Mouse (Mus musculus): ENCODE measurements around the gene Lpar6. TPM values are rescaled to one million over a fixed set of nuclear protein-coding genes. Genes with fewer than 3 reads are reported as not detected.

Gene Lpar6
- 16.0 and 18.0 TPM in 2 replicates for polyA plus RNA-seq (2014; fragmentation: Nextera tagmentation; extraction: Ambion mirVana)

DNA sequence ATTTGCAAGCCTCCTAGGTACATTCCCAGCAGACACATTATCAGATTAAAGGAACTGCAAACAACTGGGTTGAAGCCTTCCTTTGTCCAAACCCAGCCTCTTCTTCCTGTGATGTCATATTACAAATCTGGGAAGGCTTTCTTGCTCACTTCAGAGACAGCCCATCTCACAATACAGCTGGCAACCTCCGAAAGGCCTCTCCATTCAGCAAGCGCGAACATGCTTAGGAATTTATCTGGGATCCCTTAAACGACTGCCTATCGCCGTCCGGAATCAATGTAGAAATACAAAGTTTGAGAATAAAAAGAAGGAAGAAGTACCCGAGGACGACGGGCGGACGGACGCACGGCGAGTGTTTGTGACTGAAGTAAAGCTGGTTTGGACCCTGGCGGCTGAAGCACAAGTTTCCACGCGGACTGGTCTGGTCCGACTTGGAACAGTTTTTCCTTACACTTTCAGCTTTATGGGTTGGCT lies at the start of gene Lpar6:
Gene Lpar6, plus strand, starts transcription at position 48 of the 474 bp plus-strand sequence.
- DNase-seq (ENCODE audit: low spot score) (peak; percentile 69), ATAC-seq (ENCODE audit: insufficient read depth, low FRiP score, low TSS enrichment) (peak; percentile 70)
- peak within 1 kb of the TSS; percentile 37 for H3K4me2 ChIP-seq (ENCODE audit: low read depth)
- under 1% methylated on average over 19 of the region's 19 CpGs for WGBS
- H3K36me3 ChIP-seq (ENCODE audit: control insufficient read depth, insufficient read depth, low read length): no peaks in the 10 kb centered on the region
- peaks cover 5% of the 10 kb centered on the region; the same call in 1 of the 2 replicates for H3K4me1 ChIP-seq (ENCODE audit: control insufficient read depth, insufficient read depth, low read length)
- H3K27ac ChIP-seq (ENCODE audit: low read depth, low read length): peak within 1 kb of the TSS; percentile 95
- peak within 1 kb of the TSS; percentile 45 for H3K4me3 ChIP-seq (ENCODE audit: low read depth, low read length)
- H3K9ac ChIP-seq (ENCODE audit: low read length): peak within 1 kb of the TSS; percentile 70
- H3K27me3 ChIP-seq (ENCODE audit: control insufficient read depth, insufficient read depth, low read length): no peaks in the 10 kb centered on the region
- no peaks in the 10 kb centered on the region for H3K9me3 ChIP-seq (ENCODE audit: control insufficient read depth, low read length)

- ATAC-seq (ENCODE audit: insufficient read depth, low FRiP score, low TSS enrichment) (no peak), DNase-seq (ENCODE audit: low spot score) (no peak)
- WGBS: 44% methylated on average over 5 of the region's 5 CpGs
- H3K4me1 ChIP-seq (ENCODE audit: control insufficient read depth, insufficient read depth, low read length): no peaks in the 10 kb centered on the region
- H3K27ac ChIP-seq (ENCODE audit: low read depth, low read length): no peak overlapping the region
- no peak overlapping the region for H3K4me2 ChIP-seq (ENCODE audit: low read depth)
- no peak overlapping the region for H3K4me3 ChIP-seq (ENCODE audit: low read depth, low read length)
- H3K9me3 ChIP-seq (ENCODE audit: control insufficient read depth, low read length): no peaks in the 10 kb centered on the region
- H3K9ac ChIP-seq (ENCODE audit: low read length): no peak overlapping the region
- 0 out of 2 replicates have a peak, but pooled peaks cover 2% of the 10 kb centered on the region for H3K36me3 ChIP-seq (ENCODE audit: control insufficient read depth, insufficient read depth, low read length)
- no peaks in the 10 kb centered on the region for H3K27me3 ChIP-seq (ENCODE audit: control insufficient read depth, insufficient read depth, low read length)
These were observed 38.6 kb upstream of the Lpar6 start for GRCm38 (mm10) chr14:73199058-73199457.

GRCm38 (mm10) chr14:73201447-73201846 lies 36.2 kb upstream of the Lpar6 start:
- Histone ChIP-seq H3K4me2 (ENCODE audit: low read depth) (no peak overlapping the region), H3K27me3 (ENCODE audit: control insufficient read depth, insufficient read depth, low read length) (no peaks in the 10 kb centered on the region), H3K9me3 (ENCODE audit: control insufficient read depth, low read length) (no peaks in the 10 kb centered on the region), H3K9ac (ENCODE audit: low read length) (no peak overlapping the region), H3K4me3 (ENCODE audit: low read depth, low read length) (no peak overlapping the region), H3K36me3 (ENCODE audit: control insufficient read depth, insufficient read depth, low read length) (no peaks in the 10 kb centered on the region), H3K27ac (ENCODE audit: low read depth, low read length) (no peak overlapping the region), H3K4me1 (ENCODE audit: control insufficient read depth, insufficient read depth, low read length) (no peaks in the 10 kb centered on the region)
- ATAC-seq (ENCODE audit: insufficient read depth, low FRiP score, low TSS enrichment): no peak
- WGBS: 73% methylated on average over 3 of the region's 3 CpGs
- no peak for DNase-seq (ENCODE audit: low spot score)

- H3K36me3 ChIP-seq (ENCODE audit: control insufficient read depth, insufficient read depth, low read length): no peaks in the 10 kb centered on the region
- no peak overlapping the region for H3K9ac ChIP-seq (ENCODE audit: low read length)
- no peak overlapping the region for H3K4me3 ChIP-seq (ENCODE audit: low read depth, low read length)
- no peaks in the 10 kb centered on the region for H3K9me3 ChIP-seq (ENCODE audit: control insufficient read depth, low read length)
- no peak overlapping the region for H3K4me2 ChIP-seq (ENCODE audit: low read depth)
- H3K27me3 ChIP-seq (ENCODE audit: control insufficient read depth, insufficient read depth, low read length): no peaks in the 10 kb centered on the region
- no peaks in the 10 kb centered on the region for H3K4me1 ChIP-seq (ENCODE audit: control insufficient read depth, insufficient read depth, low read length)
- 81% methylated on average over 3 of the region's 3 CpGs for WGBS
- H3K27ac ChIP-seq (ENCODE audit: low read depth, low read length): no peak overlapping the region
- DNase-seq (ENCODE audit: low spot score): no peak
- ATAC-seq (ENCODE audit: insufficient read depth, low FRiP score, low TSS enrichment): no peak
These were observed 33.7 kb upstream of the Lpar6 start for GRCm38 (mm10) chr14:73204016-73204415.

- Histone ChIP-seq H3K4me1 (ENCODE audit: control insufficient read depth, insufficient read depth, low read length) (no peaks in the 10 kb centered on the region), H3K4me3 (ENCODE audit: low read depth, low read length) (no peak overlapping the region), H3K36me3 (ENCODE audit: control insufficient read depth, insufficient read depth, low read length) (no peaks in the 10 kb centered on the region; the same call in 1 of the 2 replicates), H3K9ac (ENCODE audit: low read length) (no peak overlapping the region), H3K27me3 (ENCODE audit: control insufficient read depth, insufficient read depth, low read length) (no peaks in the 10 kb centered on the region), H3K27ac (ENCODE audit: low read depth, low read length) (no peak overlapping the region), H3K4me2 (ENCODE audit: low read depth) (no peak overlapping the region), H3K9me3 (ENCODE audit: control insufficient read depth, low read length) (no peaks in the 10 kb centered on the region)
- DNase-seq (ENCODE audit: low spot score) (no peak), ATAC-seq (ENCODE audit: insufficient read depth, low FRiP score, low TSS enrichment) (no peak)
These were observed 28.4 kb upstream of the Lpar6 start for GRCm38 (mm10) chr14:73209262-73209661.

DNA sequence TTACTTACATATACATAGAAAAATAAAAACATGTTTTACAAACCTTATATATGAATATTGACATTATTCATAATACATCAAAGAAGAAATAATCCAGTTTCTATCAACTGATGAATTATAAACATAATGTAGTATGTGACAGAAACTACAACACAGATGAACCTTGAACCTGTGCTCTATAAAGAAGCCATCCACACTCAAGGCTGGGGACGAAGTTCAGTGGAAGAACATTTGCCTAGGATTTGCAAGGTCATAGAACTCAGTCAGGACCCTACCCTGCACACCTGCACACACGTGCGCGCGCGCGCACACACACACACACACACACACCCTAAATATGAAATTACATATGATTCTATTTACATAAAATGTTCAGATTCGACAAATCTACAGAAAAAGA lies 27.5 kb upstream of the Lpar6 start:
- no peak for DNase-seq (ENCODE audit: low spot score)
- Histone ChIP-seq H3K9me3 (ENCODE audit: control insufficient read depth, low read length) (no peaks in the 10 kb centered on the region), H3K4me3 (ENCODE audit: low read depth, low read length) (no peak overlapping the region), H3K4me2 (ENCODE audit: low read depth) (no peak overlapping the region), H3K4me1 (ENCODE audit: control insufficient read depth, insufficient read depth, low read length) (no peaks in the 10 kb centered on the region), H3K27me3 (ENCODE audit: control insufficient read depth, insufficient read depth, low read length) (no peaks in the 10 kb centered on the region), H3K27ac (ENCODE audit: low read depth, low read length) (no peak overlapping the region), H3K36me3 (ENCODE audit: control insufficient read depth, insufficient read depth, low read length) (no peaks in the 10 kb centered on the region; the same call in 1 of the 2 replicates), H3K9ac (ENCODE audit: low read length) (no peak overlapping the region)
- WGBS: 94% methylated on average over 8 of the region's 8 CpGs
- no peak for ATAC-seq (ENCODE audit: insufficient read depth, low FRiP score, low TSS enrichment)

- no peaks in the 10 kb centered on the region for H3K9me3 ChIP-seq (ENCODE audit: control insufficient read depth, low read length)
- no peak for ATAC-seq (ENCODE audit: insufficient read depth, low FRiP score, low TSS enrichment)
- H3K4me1 ChIP-seq (ENCODE audit: control insufficient read depth, insufficient read depth, low read length): no peaks in the 10 kb centered on the region
- DNase-seq (ENCODE audit: low spot score): no peak
- no peaks in the 10 kb centered on the region for H3K27me3 ChIP-seq (ENCODE audit: control insufficient read depth, insufficient read depth, low read length)
- no peaks in the 10 kb centered on the region; the same call in none of the 2 replicates for H3K36me3 ChIP-seq (ENCODE audit: control insufficient read depth, insufficient read depth, low read length)
- no peak overlapping the region for H3K27ac ChIP-seq (ENCODE audit: low read depth, low read length)
- WGBS: 94% methylated on average over 5 of the region's 5 CpGs
- H3K4me3 ChIP-seq (ENCODE audit: low read depth, low read length): no peak overlapping the region
- no peak overlapping the region for H3K4me2 ChIP-seq (ENCODE audit: low read depth)
- H3K9ac ChIP-seq (ENCODE audit: low read length): no peak overlapping the region
These were observed 26.2 kb upstream of the Lpar6 start for GRCm38 (mm10) chr14:73211477-73211876.

DNA sequence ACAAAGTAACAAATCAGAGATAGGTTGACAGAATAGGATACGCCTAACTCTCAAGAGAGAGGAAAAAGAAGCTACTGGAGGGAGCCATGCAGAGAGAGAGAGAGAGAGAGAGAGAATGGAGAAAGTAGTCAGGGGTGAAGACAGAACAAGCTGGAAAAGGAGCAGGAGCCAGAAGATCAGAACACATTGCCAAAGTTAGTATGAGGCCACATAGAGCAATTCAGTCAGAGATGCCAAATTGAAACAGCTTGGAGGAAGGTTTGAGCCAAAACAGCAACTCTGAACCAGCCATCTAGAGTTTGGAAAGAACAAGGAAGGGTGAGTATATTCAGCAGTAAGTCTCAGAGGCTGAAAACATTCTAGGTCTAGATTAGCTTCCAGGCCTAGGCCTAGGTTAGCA lies 20.6 kb upstream of the Lpar6 start:
- Histone ChIP-seq H3K4me1 (ENCODE audit: control insufficient read depth, insufficient read depth, low read length) (no peaks in the 10 kb centered on the region), H3K36me3 (ENCODE audit: control insufficient read depth, insufficient read depth, low read length) (no peaks in the 10 kb centered on the region; the same call in 1 of the 2 replicates), H3K9ac (ENCODE audit: low read length) (no peak overlapping the region), H3K4me3 (ENCODE audit: low read depth, low read length) (no peak overlapping the region), H3K27ac (ENCODE audit: low read depth, low read length) (no peak overlapping the region), H3K27me3 (ENCODE audit: control insufficient read depth, insufficient read depth, low read length) (no peaks in the 10 kb centered on the region), H3K4me2 (ENCODE audit: low read depth) (no peak overlapping the region), H3K9me3 (ENCODE audit: control insufficient read depth, low read length) (no peaks in the 10 kb centered on the region)
- 89% methylated on average over 1 of the region's 1 CpGs for WGBS
- ATAC-seq (ENCODE audit: insufficient read depth, low FRiP score, low TSS enrichment) (no peak), DNase-seq (ENCODE audit: low spot score) (no peak)

DNA sequence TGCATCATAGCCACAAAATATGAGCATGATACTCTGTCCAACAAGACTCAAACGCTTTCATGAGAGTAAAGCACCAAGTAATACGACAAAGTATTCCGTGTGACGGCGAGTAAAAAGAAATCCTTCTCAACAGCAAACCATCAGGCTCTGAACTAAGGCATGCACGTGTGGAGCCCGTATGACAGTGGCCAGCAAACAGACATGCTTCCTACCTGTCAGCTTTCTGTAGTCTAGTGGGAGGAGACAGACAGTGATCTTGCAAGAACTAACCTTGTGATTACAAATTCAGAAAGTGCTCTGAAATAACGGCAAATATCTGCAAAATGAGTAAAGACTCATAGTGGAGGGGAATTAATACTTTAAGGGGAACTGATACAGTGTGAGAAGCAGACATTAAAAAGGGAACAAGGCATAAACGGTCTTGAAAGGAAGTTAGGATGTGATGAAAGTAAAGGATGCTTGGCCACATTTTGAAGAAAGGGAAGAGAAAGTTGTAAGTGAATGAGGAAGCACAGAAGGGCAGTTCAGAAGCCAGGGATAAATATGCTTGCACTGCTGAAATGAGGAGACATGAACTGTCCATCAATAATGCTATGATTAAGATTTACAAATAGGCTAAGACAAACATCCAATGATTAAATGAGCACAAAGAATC lies 15.3 kb upstream of the Lpar6 start:
- ATAC-seq (ENCODE audit: insufficient read depth, low FRiP score, low TSS enrichment): no peak

More for the DNA sequence above, 15.3 kb upstream of the Lpar6 start:
- Histone ChIP-seq H3K4me3 (ENCODE audit: low read depth, low read length) (no peak overlapping the region), H3K9me3 (ENCODE audit: control insufficient read depth, low read length) (no peaks in the 10 kb centered on the region), H3K4me2 (ENCODE audit: low read depth) (no peak overlapping the region), H3K9ac (ENCODE audit: low read length) (no peak overlapping the region), H3K36me3 (ENCODE audit: control insufficient read depth, insufficient read depth, low read length) (no peaks in the 10 kb centered on the region), H3K27ac (ENCODE audit: low read depth, low read length) (no peak overlapping the region), H3K4me1 (ENCODE audit: control insufficient read depth, insufficient read depth, low read length) (no peaks in the 10 kb centered on the region), H3K27me3 (ENCODE audit: control insufficient read depth, insufficient read depth, low read length) (no peaks in the 10 kb centered on the region)
- DNase-seq (ENCODE audit: low spot score): no peak
- WGBS: 92% methylated on average over 9 of the region's 9 CpGs
